Mouse (Mus musculus): ENCODE measurements around the gene 1500011B03Rik. TPM values are rescaled to one million over a fixed set of nuclear protein-coding genes. Genes with fewer than 3 reads are reported as not detected.
A peak's percentile ranks its signal among the peaks of the same experiment; 100 is the strongest.

Gene 1500011B03Rik
- polyA plus RNA-seq, 1 experiment from 2014 or later: 133 TPM

GRCm38 (mm10) chr5:114799848-114800247 is 23.4 kb downstream of the 1500011B03Rik start:
- H3K27me3 ChIP-seq (ENCODE audit: control insufficient read depth, insufficient read depth, low read length): no peaks in the 10 kb centered on the region
- no peaks in the 10 kb centered on the region; the same call in 1 of the 2 replicates for H3K36me3 ChIP-seq (ENCODE audit: control insufficient read depth, insufficient read depth, low read length)
- H3K4me1 ChIP-seq (replicated peaks; ENCODE audit: control insufficient read depth, insufficient read depth, low read length): peaks cover 8% of the 10 kb centered on the region
- 93% methylated on average over 11 of the region's 11 CpGs for WGBS
- H3K9ac ChIP-seq (ENCODE audit: low read length): no peak overlapping the region
- H3K9me3 ChIP-seq (ENCODE audit: control insufficient read depth, low read length): no peaks in the 10 kb centered on the region
- H3K27ac ChIP-seq (ENCODE audit: low read depth, low read length): no peak overlapping the region
- no peak overlapping the region for H3K4me2 ChIP-seq (ENCODE audit: low read depth, low read length, severe bottlenecking)
- H3K4me3 ChIP-seq (ENCODE audit: low read depth, low read length): no peak overlapping the region
- DNase-seq (ENCODE audit: low spot score) (no peak), ATAC-seq (replicated peaks; ENCODE audit: low FRiP score) (no peak)

- no peak overlapping the region for H3K4me3 ChIP-seq (ENCODE audit: low read depth, low read length)
- H3K4me1 ChIP-seq (replicated peaks; ENCODE audit: control insufficient read depth, insufficient read depth, low read length): peaks cover 8% of the 10 kb centered on the region
- H3K9me3 ChIP-seq (ENCODE audit: control insufficient read depth, low read length): no peaks in the 10 kb centered on the region
- H3K27me3 ChIP-seq (ENCODE audit: control insufficient read depth, insufficient read depth, low read length): no peaks in the 10 kb centered on the region
- no peak for DNase-seq (ENCODE audit: low spot score)
- no peak overlapping the region for H3K4me2 ChIP-seq (ENCODE audit: low read depth, low read length, severe bottlenecking)
- ATAC-seq (replicated peaks; ENCODE audit: low FRiP score): no peak
- H3K9ac ChIP-seq (ENCODE audit: low read length): no peak overlapping the region
- WGBS: 93% methylated on average over 8 of the region's 8 CpGs
- no peak overlapping the region for H3K27ac ChIP-seq (ENCODE audit: low read depth, low read length)
- no peaks in the 10 kb centered on the region; the same call in 1 of the 2 replicates for H3K36me3 ChIP-seq (ENCODE audit: control insufficient read depth, insufficient read depth, low read length)
Observed at GRCm38 (mm10) chr5:114797253-114797652, 26.0 kb downstream of the 1500011B03Rik start.

- DNase-seq (ENCODE audit: low spot score): peak; percentile 69
- Histone ChIP-seq H3K27me3 (ENCODE audit: control insufficient read depth, insufficient read depth, low read length) (no peaks in the 10 kb centered on the region), H3K9me3 (ENCODE audit: control insufficient read depth, low read length) (no peaks in the 10 kb centered on the region), H3K4me2 (ENCODE audit: low read depth, low read length, severe bottlenecking) (peak overlapping the region; percentile 51), H3K4me1 (replicated peaks; ENCODE audit: control insufficient read depth, insufficient read depth, low read length) (peaks cover 8% of the 10 kb centered on the region), H3K36me3 (ENCODE audit: control insufficient read depth, insufficient read depth, low read length) (no peaks in the 10 kb centered on the region; the same call in 1 of the 2 replicates), H3K4me3 (ENCODE audit: low read depth, low read length) (peak overlapping the region; percentile 28), H3K27ac (ENCODE audit: low read depth, low read length) (no peak overlapping the region), H3K9ac (ENCODE audit: low read length) (peak overlapping the region; percentile 30; the same call in 1 of the 2 replicates)
- peak; percentile 60; the same call in 1 of the 2 replicates for ATAC-seq (replicated peaks; ENCODE audit: low FRiP score)
- 5% methylated on average over 40 of the region's 40 CpGs for WGBS
Observed at GRCm38 (mm10) chr5:114796299-114797012, 26.8 kb downstream of the 1500011B03Rik start.

GRCm38 (mm10) chr5:114795653-114796052 is 27.6 kb downstream of the 1500011B03Rik start:
- H3K27ac ChIP-seq (ENCODE audit: low read depth, low read length): no peak overlapping the region
- ATAC-seq (replicated peaks; ENCODE audit: low FRiP score): no peak
- no peak for DNase-seq (ENCODE audit: low spot score)
- no peaks in the 10 kb centered on the region; the same call in 1 of the 2 replicates for H3K36me3 ChIP-seq (ENCODE audit: control insufficient read depth, insufficient read depth, low read length)
- H3K4me1 ChIP-seq (replicated peaks; ENCODE audit: control insufficient read depth, insufficient read depth, low read length): peaks cover 8% of the 10 kb centered on the region
- no peaks in the 10 kb centered on the region for H3K9me3 ChIP-seq (ENCODE audit: control insufficient read depth, low read length)
- no peak overlapping the region for H3K4me3 ChIP-seq (ENCODE audit: low read depth, low read length)
- no peak overlapping the region for H3K4me2 ChIP-seq (ENCODE audit: low read depth, low read length, severe bottlenecking)
- WGBS: 74% methylated on average over 9 of the region's 9 CpGs
- H3K9ac ChIP-seq (ENCODE audit: low read length): no peak overlapping the region
- no peaks in the 10 kb centered on the region for H3K27me3 ChIP-seq (ENCODE audit: control insufficient read depth, insufficient read depth, low read length)

GRCm38 (mm10) chr5:114795231-114795630 is 28.0 kb downstream of the 1500011B03Rik start:
- Histone ChIP-seq H3K9me3 (ENCODE audit: control insufficient read depth, low read length) (no peaks in the 10 kb centered on the region), H3K27me3 (ENCODE audit: control insufficient read depth, insufficient read depth, low read length) (no peaks in the 10 kb centered on the region), H3K4me2 (ENCODE audit: low read depth, low read length, severe bottlenecking) (no peak overlapping the region), H3K9ac (ENCODE audit: low read length) (no peak overlapping the region), H3K4me3 (ENCODE audit: low read depth, low read length) (no peak overlapping the region), H3K4me1 (replicated peaks; ENCODE audit: control insufficient read depth, insufficient read depth, low read length) (peaks cover 8% of the 10 kb centered on the region), H3K36me3 (ENCODE audit: control insufficient read depth, insufficient read depth, low read length) (no peaks in the 10 kb centered on the region; the same call in 1 of the 2 replicates), H3K27ac (ENCODE audit: low read depth, low read length) (no peak overlapping the region)
- DNase-seq (ENCODE audit: low spot score): peak; percentile 39
- ATAC-seq (replicated peaks; ENCODE audit: low FRiP score): no peak
- WGBS: 66% methylated on average over 9 of the region's 9 CpGs

GRCm38 (mm10) chr5:114794609-114795008 is 28.7 kb downstream of the 1500011B03Rik start:
- whole genome bisulfite sequencing: 72% methylated on average over 4 of the region's 4 CpGs
- DNase-seq (ENCODE audit: low spot score): no peak
- no peaks in the 10 kb centered on the region; the same call in 1 of the 2 replicates for H3K36me3 ChIP-seq (ENCODE audit: control insufficient read depth, insufficient read depth, low read length)
- H3K27me3 ChIP-seq (ENCODE audit: control insufficient read depth, insufficient read depth, low read length): no peaks in the 10 kb centered on the region
- no peak overlapping the region for H3K9ac ChIP-seq (ENCODE audit: low read length)
- H3K9me3 ChIP-seq (ENCODE audit: control insufficient read depth, low read length): no peaks in the 10 kb centered on the region
- H3K27ac ChIP-seq (ENCODE audit: low read depth, low read length): no peak overlapping the region
- ATAC-seq (replicated peaks; ENCODE audit: low FRiP score): no peak
- no peak overlapping the region for H3K4me3 ChIP-seq (ENCODE audit: low read depth, low read length)
- H3K4me2 ChIP-seq (ENCODE audit: low read depth, low read length, severe bottlenecking): no peak overlapping the region
- peaks cover 8% of the 10 kb centered on the region for H3K4me1 ChIP-seq (replicated peaks; ENCODE audit: control insufficient read depth, insufficient read depth, low read length)

- no peak overlapping the region for H3K4me3 ChIP-seq (ENCODE audit: low read depth, low read length)
- ATAC-seq (replicated peaks; ENCODE audit: low FRiP score) (no peak), DNase-seq (ENCODE audit: low spot score) (no peak)
- H3K4me2 ChIP-seq (ENCODE audit: low read depth, low read length, severe bottlenecking): no peak overlapping the region
- H3K27ac ChIP-seq (ENCODE audit: low read depth, low read length): no peak overlapping the region
- peaks cover 8% of the 10 kb centered on the region for H3K4me1 ChIP-seq (replicated peaks; ENCODE audit: control insufficient read depth, insufficient read depth, low read length)
- no peaks in the 10 kb centered on the region for H3K27me3 ChIP-seq (ENCODE audit: control insufficient read depth, insufficient read depth, low read length)
- no peaks in the 10 kb centered on the region for H3K9me3 ChIP-seq (ENCODE audit: control insufficient read depth, low read length)
- H3K36me3 ChIP-seq (ENCODE audit: control insufficient read depth, insufficient read depth, low read length): no peaks in the 10 kb centered on the region; the same call in 1 of the 2 replicates
- no peak overlapping the region for H3K9ac ChIP-seq (ENCODE audit: low read length)
- 85% methylated on average over 7 of the region's 7 CpGs for WGBS
Observed at GRCm38 (mm10) chr5:114793317-114793716, 30.0 kb downstream of the 1500011B03Rik start.

GRCm38 (mm10) chr5:114785196-114785595 is 38.1 kb downstream of the 1500011B03Rik start:
- DNase-seq (ENCODE audit: low spot score) (no peak), ATAC-seq (replicated peaks; ENCODE audit: low FRiP score) (no peak)
- Histone ChIP-seq H3K9me3 (ENCODE audit: control insufficient read depth, low read length) (no peaks in the 10 kb centered on the region), H3K27ac (ENCODE audit: low read depth, low read length) (no peak overlapping the region), H3K4me1 (replicated peaks; ENCODE audit: control insufficient read depth, insufficient read depth, low read length) (no peaks in the 10 kb centered on the region), H3K4me3 (ENCODE audit: low read depth, low read length) (no peak overlapping the region), H3K4me2 (ENCODE audit: low read depth, low read length, severe bottlenecking) (no peak overlapping the region), H3K27me3 (ENCODE audit: control insufficient read depth, insufficient read depth, low read length) (no peaks in the 10 kb centered on the region), H3K36me3 (ENCODE audit: control insufficient read depth, insufficient read depth, low read length) (no peaks in the 10 kb centered on the region; the same call in 1 of the 2 replicates), H3K9ac (ENCODE audit: low read length) (no peak overlapping the region)
- 82% methylated on average over 5 of the region's 5 CpGs for WGBS

Data from forebrain, embryonic 11.5 days (tissue).